ENCODE assay signal across 8 mouse cellular contexts in the genomic region with DNA sequence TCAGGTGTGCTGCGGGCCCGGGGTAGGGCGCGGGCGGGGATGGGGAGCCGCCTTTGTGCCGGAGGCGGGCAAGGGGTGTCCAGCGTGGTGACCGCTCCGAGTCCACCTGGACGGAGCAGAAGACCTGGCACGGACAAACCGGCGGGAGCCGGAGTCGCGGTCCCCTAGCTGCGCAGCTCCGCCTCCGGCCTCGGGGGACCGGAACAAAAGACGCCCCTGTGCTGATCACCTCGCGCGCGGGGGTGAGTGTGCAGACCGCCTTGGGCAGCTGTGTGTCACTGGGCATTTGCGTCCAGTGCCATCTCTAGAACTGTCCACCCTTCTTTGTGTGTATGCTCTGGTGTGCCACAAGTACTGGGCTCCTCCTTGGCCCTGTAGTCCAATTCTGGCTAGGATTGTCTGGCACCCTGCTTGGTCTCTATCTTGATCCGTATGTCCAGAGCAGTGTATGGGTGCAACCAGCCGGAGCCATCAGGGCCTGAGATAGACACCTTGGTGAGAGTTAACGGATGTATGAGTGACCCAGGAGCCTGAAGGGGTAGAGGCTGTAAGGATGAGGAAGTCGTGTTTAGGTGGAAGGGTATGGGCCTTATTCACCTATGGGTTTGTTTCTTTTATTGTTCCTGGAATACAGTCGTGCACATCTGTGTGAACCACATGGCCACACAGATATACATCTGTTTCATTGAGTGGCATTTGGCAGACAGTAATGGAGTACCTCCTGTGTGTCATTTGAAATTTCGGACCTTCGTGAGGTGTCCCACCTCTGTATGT. TPM values are rescaled to one million over a fixed set of nuclear protein-coding genes. Genes with fewer than 3 reads are reported as not detected.
DNase-seq lines count a peak whose midpoint lies in the region; ATAC-seq and TF ChIP-seq lines count a peak whose summit lies in the region.

No protein-coding gene starts in this region.

- H3K27ac ChIP-seq in forebrain, embryonic 12.5 days = peak overlapping the region; percentile 99
- H3K27ac ChIP-seq in intestine, embryonic 15.5 days = peak overlapping the region; percentile 99
- peak overlapping the region; percentile 99 for H3K27ac ChIP-seq in lung, embryonic 16.5 days (ENCODE audit: low read length)
- peak overlapping the region; percentile 29; the same call in 1 of the 2 replicates for H3K27ac ChIP-seq in small intestine, adult 2 months (ENCODE audit: insufficient read depth, low read depth, low read length)

- no peak for TF ChIP-seq CTCF in small intestine, adult 2 months (IDR thresholded peaks at IDR 0.05; ENCODE audit: extremely low read depth, insufficient read length, insufficient replicate concordance, low read depth, low read length)

- WGBS in forebrain, embryonic 12.5 days = 5% methylated on average over 37 of the region's 37 CpGs
- 5% methylated on average over 37 of the region's 37 CpGs for WGBS in intestine, embryonic 15.5 days
- 5% methylated on average over 37 of the region's 37 CpGs for WGBS in lung, embryonic 16.5 days
- 5% methylated on average over 37 of the region's 37 CpGs for WGBS in small intestine, adult 2 months

- DNase-seq in layer of hippocampus, adult 11-12 months (ENCODE audit: low spot score) = peak; percentile 38
- DNase-seq in layer of hippocampus, adult 18-20 months (ENCODE audit: low spot score in 2 of 2) = no peak
- DNase-seq in adrenal gland, postnatal 14 days = peak; percentile 79

- H3K9ac ChIP-seq in forebrain, embryonic 12.5 days = peak overlapping the region; percentile 92
- peak overlapping the region; percentile 87 for H3K9ac ChIP-seq in intestine, embryonic 15.5 days
- H3K9ac ChIP-seq in lung, embryonic 16.5 days (ENCODE audit: low read length) = peak overlapping the region; percentile 95

- peak; percentile 59 for ATAC-seq in forebrain, embryonic 12.5 days (ENCODE audit: low FRiP score)
- ATAC-seq in intestine, embryonic 15.5 days = peak; percentile 37
- peak; percentile 16 for ATAC-seq in lung, embryonic 16.5 days (ENCODE audit: low read depth)
- no peak for ATAC-seq in monocyte, adult 5-6 weeks (replicated peaks; ENCODE audit: insufficient number of reproducible peaks, low FRiP score, low TSS enrichment, poor library complexity, severe bottlenecking)

- H3K4me3 ChIP-seq in forebrain, embryonic 12.5 days (replicated peaks) = peak overlapping the region; percentile 93
- peak overlapping the region; percentile 94 for H3K4me3 ChIP-seq in intestine, embryonic 15.5 days (replicated peaks)
- peak overlapping the region; percentile 90 for H3K4me3 ChIP-seq in lung, embryonic 16.5 days (ENCODE audit: low read length)
- peak overlapping the region; percentile 90 for H3K4me3 ChIP-seq in small intestine, adult 2 months (ENCODE audit: low read depth, low read length)

- peak overlapping the region; percentile 99 for H3K4me2 ChIP-seq in forebrain, embryonic 12.5 days
- peak overlapping the region; percentile 96 for H3K4me2 ChIP-seq in intestine, embryonic 15.5 days (replicated peaks)
- peak overlapping the region; percentile 91 for H3K4me2 ChIP-seq in lung, embryonic 16.5 days (ENCODE audit: low read depth, low read length)

- no peaks in the 10 kb centered on the region for H3K27me3 ChIP-seq in forebrain, embryonic 12.5 days
- H3K27me3 ChIP-seq in intestine, embryonic 15.5 days (replicated peaks) = no peaks in the 10 kb centered on the region
- no peaks in the 10 kb centered on the region for H3K27me3 ChIP-seq in lung, embryonic 16.5 days (ENCODE audit: control insufficient read depth, insufficient read depth, low read depth, low read length)
- no peaks in the 10 kb centered on the region for H3K27me3 ChIP-seq in small intestine, adult 2 months (ENCODE audit: control insufficient read depth, insufficient read depth, low read length)

- H3K9me3 ChIP-seq in forebrain, embryonic 12.5 days = no peaks in the 10 kb centered on the region
- no peaks in the 10 kb centered on the region for H3K9me3 ChIP-seq in intestine, embryonic 15.5 days
- no peaks in the 10 kb centered on the region for H3K9me3 ChIP-seq in lung, embryonic 16.5 days (ENCODE audit: control insufficient read depth, low read length)

- peaks cover 43% of the 10 kb centered on the region for H3K36me3 ChIP-seq in forebrain, embryonic 12.5 days (replicated peaks)
- H3K36me3 ChIP-seq in intestine, embryonic 15.5 days = peaks cover 11% of the 10 kb centered on the region
- peaks cover 14% of the 10 kb centered on the region; the same call in 1 of the 2 replicates for H3K36me3 ChIP-seq in lung, embryonic 16.5 days (ENCODE audit: control insufficient read depth, insufficient read depth, low read length)
- peaks cover 11% of the 10 kb centered on the region for H3K36me3 ChIP-seq in small intestine, adult 2 months (ENCODE audit: control insufficient read depth, insufficient read depth, low read length)

- peaks cover 50% of the 10 kb centered on the region for H3K4me1 ChIP-seq in forebrain, embryonic 12.5 days
- H3K4me1 ChIP-seq in intestine, embryonic 15.5 days (replicated peaks) = peaks cover 42% of the 10 kb centered on the region
- peaks cover 37% of the 10 kb centered on the region for H3K4me1 ChIP-seq in lung, embryonic 16.5 days (replicated peaks; ENCODE audit: control insufficient read depth, insufficient read depth, low read length)
- H3K4me1 ChIP-seq in small intestine, adult 2 months (ENCODE audit: control insufficient read depth, insufficient read depth, insufficient read length, low read length) = peaks cover 21% of the 10 kb centered on the region

- no peak for TF ChIP-seq POLR2A in small intestine, adult 2 months (IDR thresholded peaks at IDR 0.05; ENCODE audit: low read depth, low read length)

RNA-seq across cellular contexts. Expression of a gene that starts 1.0 kb away (rescaled TPM):
- total RNA-seq in layer of hippocampus, adult 18-20 months (2021) = 100 to 1,000 TPM; 105 to 120 TPM
- total RNA-seq in adrenal gland, postnatal 14 days (2021) = 20.3 and 25.6 TPM in 2 replicates
- 47.9 and 57.2 TPM in 2 replicates for polyA plus RNA-seq in forebrain, embryonic 12.5 days (2016; fragmentation: Nextera tagmentation; extraction: Ambion mirVana)
- 12.2 and 13.7 TPM in 2 replicates for polyA plus RNA-seq in intestine, embryonic 15.5 days (2015; fragmentation: Nextera tagmentation; extraction: Ambion mirVana)
- polyA plus RNA-seq in lung, embryonic 16.5 days (2015; fragmentation: Nextera tagmentation; extraction: Ambion mirVana) = 17.5 and 20.0 TPM in 2 replicates
- polyA plus RNA-seq in small intestine, adult 2 months (2012; rRNA removed) = 11.1 and 15.9 TPM in 2 replicates
- 17.2 to 19.3 TPM (median 17.3 TPM) in 3 replicates for total RNA-seq in monocyte, adult 5-6 weeks (2017)

RNA-seq across cellular contexts. Expression of a gene that starts 1.0 kb away (rescaled TPM):
- 10 to 100 TPM; 45.8 to 54.9 TPM for total RNA-seq in layer of hippocampus, adult 18-20 months (2021)
- total RNA-seq in adrenal gland, postnatal 14 days (2021) = 30.8 and 33.9 TPM in 2 replicates
- 44.6 and 48.8 TPM in 2 replicates for polyA plus RNA-seq in forebrain, embryonic 12.5 days (2016; fragmentation: Nextera tagmentation; extraction: Ambion mirVana)
- polyA plus RNA-seq in intestine, embryonic 15.5 days (2015; fragmentation: Nextera tagmentation; extraction: Ambion mirVana) = 46.6 and 54.0 TPM in 2 replicates
- 39.7 and 43.2 TPM in 2 replicates for polyA plus RNA-seq in lung, embryonic 16.5 days (2015; fragmentation: Nextera tagmentation; extraction: Ambion mirVana)
- 25.2 and 30.8 TPM in 2 replicates for polyA plus RNA-seq in small intestine, adult 2 months (2012; rRNA removed)
- total RNA-seq in monocyte, adult 5-6 weeks (2017) = 3.8 to 12.8 TPM (median 10.3 TPM) in 3 replicates

RNA-seq across cellular contexts. Expression of a gene that starts 23.3 kb away (rescaled TPM):
- total RNA-seq in layer of hippocampus, adult 18-20 months (2021) = 10 to 100 TPM; 29.0 to 33.8 TPM
- total RNA-seq in adrenal gland, postnatal 14 days (2021) = 26.4 and 32.5 TPM in 2 replicates
- 92.2 and 94.1 TPM in 2 replicates for polyA plus RNA-seq in forebrain, embryonic 12.5 days (2016; fragmentation: Nextera tagmentation; extraction: Ambion mirVana)
- 61.3 and 64.1 TPM in 2 replicates for polyA plus RNA-seq in intestine, embryonic 15.5 days (2015; fragmentation: Nextera tagmentation; extraction: Ambion mirVana)
- 74.2 and 75.8 TPM in 2 replicates for polyA plus RNA-seq in lung, embryonic 16.5 days (2015; fragmentation: Nextera tagmentation; extraction: Ambion mirVana)
- polyA plus RNA-seq in small intestine, adult 2 months (2012; rRNA removed) = 15.0 and 26.0 TPM in 2 replicates
- 21.5 to 28.1 TPM (median 24.5 TPM) in 3 replicates for total RNA-seq in monocyte, adult 5-6 weeks (2017)

RNA-seq across cellular contexts. Expression of a gene that starts 23.4 kb away (rescaled TPM):
- total RNA-seq in layer of hippocampus, adult 18-20 months (2021) = 10 to 100 TPM; 31.9 to 33.2 TPM
- total RNA-seq in adrenal gland, postnatal 14 days (2021) = 18.4 and 21.6 TPM in 2 replicates
- polyA plus RNA-seq in forebrain, embryonic 12.5 days (2016; fragmentation: Nextera tagmentation; extraction: Ambion mirVana) = 17.9 and 23.4 TPM in 2 replicates
- polyA plus RNA-seq in intestine, embryonic 15.5 days (2015; fragmentation: Nextera tagmentation; extraction: Ambion mirVana) = 20.3 and 20.6 TPM in 2 replicates
- polyA plus RNA-seq in lung, embryonic 16.5 days (2015; fragmentation: Nextera tagmentation; extraction: Ambion mirVana) = 15.6 and 16.4 TPM in 2 replicates
- 65.7 and 69.1 TPM in 2 replicates for polyA plus RNA-seq in small intestine, adult 2 months (2012; rRNA removed)
- 5.7 to 8.4 TPM (median 6.6 TPM) in 3 replicates for total RNA-seq in monocyte, adult 5-6 weeks (2017)

RNA-seq across cellular contexts. Expression of a gene that starts 29.5 kb away (rescaled TPM):
- total RNA-seq in layer of hippocampus, adult 18-20 months (2021) = under 1 TPM; 0.30 to 0.35 TPM
- total RNA-seq in adrenal gland, postnatal 14 days (2021) = 0.19 and 0.56 TPM in 2 replicates
- 0.51 and 0.61 TPM in 2 replicates for polyA plus RNA-seq in forebrain, embryonic 12.5 days (2016; fragmentation: Nextera tagmentation; extraction: Ambion mirVana)
- polyA plus RNA-seq in intestine, embryonic 15.5 days (2015; fragmentation: Nextera tagmentation; extraction: Ambion mirVana) = 0.25 and 0.51 TPM in 2 replicates
- polyA plus RNA-seq in lung, embryonic 16.5 days (2015; fragmentation: Nextera tagmentation; extraction: Ambion mirVana) = 0.24 and 0.30 TPM in 2 replicates
- polyA plus RNA-seq in small intestine, adult 2 months (2012; rRNA removed) = 1.0 and 1.8 TPM in 2 replicates
- total RNA-seq in monocyte, adult 5-6 weeks (2017) = 0.29 to 1.6 TPM (median 0.64 TPM) in 3 replicates

Comparison
In these comparisons a context has a peak if more than half of its experiments do, and no peak if none do; other contexts are left out.
1. DNase-seq: peak in layer of hippocampus, adult 11-12 months (single experiment) and adrenal gland, postnatal 14 days (single experiment); none in layer of hippocampus, adult 18-20 months (0 of 2).
2. H3K27ac ChIP-seq: peak in every context shown above with its lines; median percentile 99 in forebrain, embryonic 12.5 days; 99 in intestine, embryonic 15.5 days; 99 in lung, embryonic 16.5 days; 29 in small intestine, adult 2 months.
3. Peak in every context shown above with its lines, with median percentiles within 50 percentile points of each other: H3K4me2 ChIP-seq, H3K4me3 ChIP-seq and H3K9ac ChIP-seq.